Mouse (Mus musculus) heart, adult 11 months (tissue): ENCODE data around the gene Nav3.
"Not testable (repeated sequence)": the region's sequence is repeated elsewhere in the genome, so short reads cannot be mapped to it uniquely, and the experiment has no call there.

Experiments
- DNase-seq: peaks from one replicate; pipeline ENCODE4 v3.0.0; 2022

The Nav3 gene

GRCm38 (mm10) chr10:110034582-110035099 lies 421.4 kb downstream of the Nav3 start:
- peak; percentile 86 for DNase-seq

- not testable (repeated sequence) for DNase-seq
Measured at GRCm38 (mm10) chr10:110024897-110025296, 431.1 kb downstream of the Nav3 start.

GRCm38 (mm10) chr10:110022100-110022499 lies 433.9 kb downstream of the Nav3 start:
- no peak for DNase-seq

GRCm38 (mm10) chr10:110019266-110019866 lies 436.6 kb downstream of the Nav3 start:
- no peak for DNase-seq

GRCm38 (mm10) chr10:110001328-110001727 lies 454.7 kb downstream of the Nav3 start:
- DNase-seq = not testable (repeated sequence)

- DNase-seq = peak; percentile 92
Measured at GRCm38 (mm10) chr10:110000755-110001247, 455.2 kb downstream of the Nav3 start.

DNA sequence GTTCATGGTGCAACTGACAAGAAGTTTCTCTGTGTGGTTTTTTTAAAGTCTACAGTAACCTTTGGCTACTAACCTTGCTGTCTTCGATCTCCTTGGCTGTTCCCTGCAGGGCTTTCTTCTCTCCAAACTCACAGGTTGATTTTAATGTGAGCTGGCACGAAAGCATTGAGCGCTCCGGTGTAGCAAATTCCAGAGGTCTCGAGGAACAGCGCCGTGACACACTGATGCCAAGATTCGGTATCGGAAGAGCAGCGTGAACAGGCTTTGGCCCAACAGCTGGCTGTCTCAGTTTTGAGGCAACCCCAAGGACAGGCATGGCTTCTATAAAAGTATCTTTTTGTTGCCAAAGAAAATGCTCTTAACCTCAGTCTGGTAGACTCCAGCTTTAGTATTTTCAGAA lies 456.1 kb downstream of the Nav3 start:
- DNase-seq = peak; percentile 86

DNA sequence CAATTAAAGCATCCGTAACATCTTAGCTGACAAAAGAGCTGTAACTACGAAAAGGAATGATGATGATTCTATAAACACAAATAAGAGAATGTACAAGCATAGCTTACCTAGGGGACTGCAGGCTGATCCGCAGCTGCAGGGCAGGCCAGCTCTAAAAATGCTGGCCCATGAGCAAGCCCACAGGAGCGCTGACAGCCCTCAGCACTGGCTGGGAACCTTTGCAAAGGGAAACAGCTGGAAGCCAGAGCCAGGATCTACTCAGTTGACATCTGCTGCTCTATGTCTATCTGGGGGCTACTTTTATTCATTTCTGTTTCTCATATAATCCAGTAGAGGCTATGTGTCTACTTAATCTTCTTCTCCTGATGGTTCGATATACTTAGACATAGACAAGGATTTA lies 461.7 kb downstream of the Nav3 start:
- DNase-seq = peak; percentile 95

DNA sequence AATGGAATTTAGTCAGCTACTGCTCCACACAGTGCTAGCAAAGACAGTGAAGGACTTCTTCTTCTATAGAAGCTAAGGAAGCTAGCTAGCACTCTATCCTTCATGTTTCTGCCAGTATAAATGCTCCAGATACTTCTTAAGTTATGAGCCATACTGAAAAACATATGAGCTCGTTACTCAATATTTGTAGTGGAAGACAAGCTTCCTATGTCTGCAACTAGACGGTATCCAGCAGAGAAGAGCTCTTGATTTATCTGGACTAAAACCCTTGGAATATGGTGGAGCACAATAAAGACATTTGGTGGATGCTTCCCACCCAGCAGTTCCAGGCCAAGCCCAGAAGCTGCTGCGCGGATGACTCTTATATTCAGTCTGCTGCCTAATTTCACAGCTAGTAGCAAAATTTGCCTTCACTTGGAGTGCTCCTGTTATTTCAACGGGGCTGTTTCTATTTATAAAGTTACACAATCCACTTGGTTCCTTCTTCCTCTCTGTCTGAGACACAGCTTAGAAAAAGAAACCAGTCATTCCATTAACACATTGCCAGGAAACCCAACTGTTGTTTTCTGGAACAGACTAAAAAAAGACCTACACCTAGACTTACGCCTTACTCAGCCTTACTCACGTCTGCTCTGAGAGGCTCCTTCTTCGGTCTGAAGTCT lies 470.0 kb downstream of the Nav3 start:
- DNase-seq = peak; percentile 88

DNA sequence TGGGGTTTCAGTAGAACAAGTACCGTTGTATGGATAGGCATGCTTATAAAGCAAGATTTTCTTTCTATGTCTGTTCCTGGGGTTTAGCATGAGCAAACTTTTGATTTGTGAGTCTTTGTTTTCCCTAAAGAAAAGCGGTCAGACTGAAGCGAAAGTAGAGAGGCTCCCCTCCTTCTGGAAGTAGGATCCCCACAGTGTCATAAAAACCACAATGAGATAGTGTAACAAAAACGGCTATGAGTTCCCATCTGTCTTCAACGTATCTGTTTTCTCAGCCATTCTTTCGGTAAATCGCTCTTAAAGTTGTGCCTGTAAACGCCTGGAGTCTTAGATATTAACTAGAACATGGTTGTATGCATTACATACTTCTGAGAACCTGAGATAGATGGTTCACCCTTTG lies 479.7 kb downstream of the Nav3 start:
- DNase-seq = no peak

DNA sequence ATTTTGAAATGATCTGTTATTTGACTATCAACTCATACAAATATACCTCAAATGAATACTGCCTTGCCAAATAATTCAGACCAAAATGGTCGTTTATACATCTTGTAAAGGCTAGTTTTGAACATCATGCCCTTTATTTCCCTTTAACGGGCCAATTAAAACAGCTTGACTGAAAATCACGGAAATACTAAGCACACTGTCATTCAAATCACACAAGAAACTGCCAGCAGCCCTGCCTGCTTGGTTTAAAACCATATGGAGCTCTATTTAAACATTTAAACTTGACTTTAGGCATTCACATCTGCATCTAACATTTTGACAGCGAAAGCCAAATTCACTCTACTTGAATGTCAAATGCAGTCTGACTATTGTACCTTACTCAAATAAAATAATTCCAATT lies 481.8 kb downstream of the Nav3 start:
- DNase-seq = no peak

- DNase-seq = no peak
Measured at GRCm38 (mm10) chr10:109973483-109973882, 482.5 kb downstream of the Nav3 start.

DNA sequence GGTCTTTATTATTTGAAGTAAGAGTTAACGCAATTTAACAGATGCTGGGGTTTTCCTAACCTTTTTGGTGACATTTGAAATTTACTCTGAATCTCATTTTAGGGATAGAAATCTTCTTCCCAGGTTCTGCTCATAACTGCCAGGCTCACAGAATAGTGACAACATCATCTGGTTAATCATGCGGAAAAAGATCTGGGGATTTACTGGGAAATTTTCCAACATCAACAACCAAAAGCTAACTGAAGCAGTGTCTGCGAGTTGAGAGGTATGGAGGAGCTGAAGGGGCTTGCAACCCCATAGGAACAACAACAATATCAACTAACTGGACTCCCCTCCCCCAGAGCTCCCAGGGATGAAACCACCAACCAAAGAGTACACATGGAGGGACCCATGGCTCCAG lies 505.7 kb downstream of the Nav3 start:
- no peak for DNase-seq

DNA sequence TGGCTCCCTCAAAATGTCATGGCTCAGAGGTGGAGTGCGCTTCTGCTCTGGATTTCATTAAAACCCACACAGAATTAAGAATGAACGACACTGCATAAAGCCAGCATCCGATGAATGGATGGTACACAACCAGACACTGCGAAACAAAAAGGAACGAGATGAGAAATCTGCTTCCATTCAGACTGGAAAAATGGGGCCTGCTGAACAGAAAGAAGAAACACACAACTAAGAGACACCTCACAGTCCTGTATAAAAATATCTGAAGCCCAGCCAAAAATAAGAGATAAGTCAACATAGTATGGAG lies 526.7 kb downstream of the Nav3 start:
- DNase-seq = no peak

- DNase-seq = no peak
Measured at GRCm38 (mm10) chr10:109928547-109929318, 527.3 kb downstream of the Nav3 start.

- no peak for DNase-seq
Measured at GRCm38 (mm10) chr10:109926149-109926548, 529.9 kb downstream of the Nav3 start.

- DNase-seq = no peak
Measured at GRCm38 (mm10) chr10:109924136-109924535, 531.9 kb downstream of the Nav3 start.

DNA sequence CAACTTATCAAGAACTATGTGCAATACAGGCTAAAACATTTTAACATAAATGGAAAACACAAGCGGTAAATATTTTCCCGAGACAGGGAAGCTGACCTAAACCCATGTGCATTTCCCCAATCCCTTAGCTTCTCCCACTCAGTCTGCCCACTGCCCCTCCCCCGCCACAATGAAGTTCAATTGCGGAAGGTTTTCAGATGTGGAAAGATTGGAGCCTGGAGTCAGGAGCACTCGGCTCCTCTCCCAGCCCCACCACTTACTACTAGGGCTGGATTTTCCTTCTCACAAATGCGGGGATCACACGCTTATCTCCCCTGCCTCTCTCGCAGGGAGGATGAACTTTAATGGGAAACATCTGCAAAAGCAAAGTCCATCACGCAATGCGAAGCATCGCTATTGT lies 534.6 kb downstream of the Nav3 start:
- peak; percentile 88 for DNase-seq

DNA sequence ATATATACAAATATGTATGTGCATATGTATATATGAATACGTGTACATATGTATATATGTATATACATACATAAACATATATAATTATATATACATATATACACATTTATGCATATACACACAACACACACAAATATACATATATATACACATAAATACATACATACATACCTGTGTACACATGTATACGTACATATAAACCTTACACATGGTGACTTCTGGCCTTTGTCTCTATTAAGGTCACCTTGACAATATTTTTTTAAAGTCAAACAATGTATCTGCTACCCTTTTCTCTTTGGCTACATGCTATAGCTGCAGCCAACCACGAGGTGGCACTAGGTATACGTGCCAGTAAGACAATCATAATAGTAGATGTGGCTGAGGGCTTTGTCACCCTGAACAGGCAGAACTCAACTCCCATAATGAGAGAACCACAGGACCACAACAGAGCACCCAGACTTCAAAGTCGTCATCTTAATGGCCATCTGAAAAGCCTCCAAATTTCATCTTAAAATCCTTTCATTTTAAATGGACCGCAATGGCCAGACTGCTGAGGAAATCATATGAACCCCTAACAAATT lies 535.3 kb downstream of the Nav3 start:
- peak; percentile 93 for DNase-seq

DNA sequence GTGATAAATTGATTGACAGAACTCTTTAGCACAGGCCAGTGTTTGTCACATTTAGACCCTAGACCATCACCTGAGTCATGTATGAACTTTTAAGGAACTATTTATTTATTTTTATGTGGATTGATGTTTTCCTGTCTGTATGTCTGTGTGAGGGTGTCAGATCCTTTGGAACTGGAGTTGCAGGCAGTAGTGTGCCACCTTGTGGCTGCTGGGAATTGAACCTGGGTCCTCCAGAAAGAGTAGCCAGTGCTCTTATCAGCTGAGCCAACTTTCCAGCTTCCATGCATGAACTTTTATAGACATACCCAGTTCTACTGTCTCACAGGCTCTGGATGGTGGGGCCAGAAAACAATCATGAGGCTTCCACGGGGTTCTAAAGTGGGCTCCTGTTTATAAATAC lies 536.5 kb downstream of the Nav3 start:
- DNase-seq = no peak

GRCm38 (mm10) chr10:109907206-109907605 lies 548.8 kb downstream of the Nav3 start:
- DNase-seq = no peak

DNA sequence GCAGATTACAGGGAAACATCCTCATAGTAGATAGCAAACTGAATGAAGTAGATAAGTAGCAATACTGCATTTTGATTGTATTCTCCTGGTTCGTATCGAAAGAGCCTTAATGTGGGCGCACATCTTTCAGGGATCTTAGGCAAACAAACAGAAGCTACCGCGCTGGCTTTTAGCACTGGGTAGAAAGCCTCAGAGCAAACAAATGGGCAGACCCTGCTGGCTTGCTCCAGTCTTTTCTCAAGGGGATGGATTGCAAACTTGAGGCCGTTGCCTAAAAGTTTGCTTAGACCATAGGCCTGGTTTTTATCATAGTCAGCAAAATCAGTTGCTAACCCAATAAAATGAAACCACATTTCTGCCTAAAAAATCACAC lies 549.6 kb downstream of the Nav3 start:
- no peak for DNase-seq

DNA sequence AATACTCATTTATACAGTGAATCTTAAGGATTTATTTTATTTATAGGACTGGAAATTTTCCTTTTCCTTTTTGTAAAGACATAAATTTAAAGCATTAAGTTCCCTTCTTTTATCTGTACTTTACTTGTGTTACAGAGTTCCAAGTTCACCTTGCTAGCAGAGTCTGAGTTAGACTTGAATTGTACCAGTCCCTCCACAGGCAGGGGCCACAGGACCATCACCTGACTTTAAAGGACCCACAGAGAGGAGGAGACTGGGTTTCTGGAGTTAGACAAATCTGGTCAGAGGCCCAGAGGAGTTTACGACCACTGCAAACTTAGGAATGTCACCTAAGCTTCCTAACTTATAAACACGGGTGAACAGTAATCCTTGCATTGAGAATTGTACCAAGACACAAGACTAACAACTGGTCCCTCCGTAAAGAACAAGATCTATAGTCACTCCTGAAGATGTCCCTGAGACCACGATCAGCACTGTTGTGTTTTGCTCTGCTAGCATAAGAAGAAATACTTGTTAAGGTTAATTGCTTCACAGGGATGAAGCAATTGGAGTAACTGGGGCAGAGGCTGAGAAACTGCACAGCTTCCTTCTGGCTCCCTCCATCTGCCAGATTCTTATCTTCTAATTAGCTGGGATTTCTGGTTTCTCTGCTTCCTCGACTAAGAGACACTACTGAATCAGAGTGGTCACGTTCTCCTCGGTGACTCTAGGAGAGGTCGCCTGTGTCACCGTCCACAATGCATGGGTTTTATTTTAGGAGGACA lies 550.2 kb downstream of the Nav3 start:
- DNase-seq = no peak
